Mouse (Mus musculus) v-Abl transformed pro-B cells (cell line): ENCODE data around the gene Mroh3.

Source experiments
- in situ Hi-C, 2 experiments: fragments of 400-800 bp; cut with MboI; formaldehyde crosslinking; loops; one replicate each; pipeline ENCODE4 v1.15.1; 2025; ENCODE audit not compliant: unreplicated experiment in 2 of 2

Gene Mroh3

GRCm38 (mm10) chr1:136212803-136213202 lies at the start of gene Mroh3:
Gene Mroh3 (minus strand): TSS chr1:136212828.
- in situ Hi-C loops = no loop called here

DNA sequence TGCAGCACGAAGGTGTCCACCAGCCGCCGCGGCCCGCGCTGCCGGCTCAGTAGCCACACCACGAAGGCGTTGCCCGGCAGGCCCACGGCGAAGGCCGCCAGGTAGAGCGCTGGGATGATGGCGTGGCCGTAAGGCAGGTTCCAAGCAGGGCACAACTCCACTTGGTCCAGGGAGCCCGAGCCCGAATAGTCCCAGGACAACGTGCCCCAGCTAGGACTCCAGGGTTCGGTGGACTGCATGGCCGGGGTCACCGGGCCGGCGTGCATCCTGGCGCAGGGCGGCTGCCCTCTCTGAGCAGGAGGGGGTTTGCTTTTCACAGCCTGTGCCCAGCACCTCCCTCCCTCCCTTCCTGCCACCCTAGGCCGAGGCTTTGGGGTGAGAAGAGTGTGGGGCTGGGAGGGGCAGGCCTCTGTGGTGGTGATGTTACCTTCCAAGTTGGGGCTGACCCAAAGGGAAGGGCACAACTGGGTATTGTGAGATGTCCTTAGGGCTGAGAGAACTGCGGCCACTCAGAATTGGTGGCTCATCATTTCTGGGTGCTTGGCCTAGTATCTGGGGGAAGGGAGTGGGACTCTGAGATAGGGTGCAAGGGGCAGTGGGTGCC lies 48.1 kb upstream of the Mroh3 start, which contains the start of gene Gpr25:
Gpr25 (minus strand) TSS at position 239 of the 604 bp plus-strand sequence.
- in situ Hi-C loops = no loop called here

DNA sequence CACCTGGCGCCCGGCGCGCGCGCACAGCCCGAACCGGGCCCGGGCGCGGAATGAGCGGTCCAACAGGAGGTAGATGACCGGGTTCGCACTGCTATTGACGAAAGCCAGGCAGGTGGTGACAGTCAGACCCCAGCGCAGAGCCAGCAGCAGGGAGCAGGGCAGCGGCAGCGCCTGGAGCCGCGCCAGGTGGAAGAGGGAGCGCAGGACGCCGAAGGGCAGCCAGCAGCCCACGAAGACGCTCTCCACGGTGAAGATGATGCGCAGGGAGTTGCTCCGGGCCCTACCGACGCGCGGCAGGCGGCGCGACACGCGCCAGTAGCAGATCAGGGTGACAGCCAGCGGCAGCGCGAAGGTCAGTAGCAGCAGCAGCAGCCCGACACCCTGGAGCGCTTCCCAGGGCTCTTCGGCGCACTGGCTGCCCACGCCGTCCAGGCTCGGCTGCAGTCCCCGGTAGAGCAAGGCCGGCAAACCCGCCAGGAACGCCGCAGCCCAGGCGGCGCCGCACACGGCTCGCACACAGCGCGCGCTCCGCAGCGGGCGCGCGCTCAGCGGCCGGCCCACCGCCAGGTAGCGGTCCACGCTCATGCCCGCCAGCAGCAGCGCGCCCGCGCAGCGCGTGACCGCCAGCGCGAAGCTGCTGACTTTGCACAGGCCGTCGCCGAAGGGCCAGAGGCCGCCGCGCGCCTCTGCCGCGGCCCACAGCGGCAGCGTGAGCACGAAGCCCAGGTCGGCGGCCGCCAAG lies 47.4 kb upstream of the Mroh3 start:
- in situ Hi-C loops = no loop called here

GRCm38 (mm10) chr1:136259543-136259892 lies 46.9 kb upstream of the Mroh3 start:
- in situ Hi-C loops = no loop called here

DNA sequence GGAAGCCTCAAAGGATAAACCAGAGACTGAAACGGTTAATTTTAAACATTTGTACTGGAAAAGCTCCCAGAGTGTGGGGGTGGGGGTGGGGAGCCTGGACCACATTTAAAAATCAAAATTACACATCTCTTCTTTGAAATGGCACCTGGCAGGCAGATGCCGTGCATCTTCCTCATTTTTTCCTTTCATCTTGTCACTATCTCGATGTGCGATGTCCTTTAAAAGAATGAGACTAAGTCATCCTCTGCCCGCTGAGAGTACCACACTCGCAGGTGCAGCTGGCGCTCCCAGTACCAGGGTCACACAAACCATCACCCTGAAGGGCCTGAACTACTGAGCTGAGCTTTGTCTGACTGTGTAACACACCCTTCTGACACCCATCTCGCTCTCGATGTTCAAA lies 45.9 kb upstream of the Mroh3 start:
- in situ Hi-C loops = no loop called here

DNA sequence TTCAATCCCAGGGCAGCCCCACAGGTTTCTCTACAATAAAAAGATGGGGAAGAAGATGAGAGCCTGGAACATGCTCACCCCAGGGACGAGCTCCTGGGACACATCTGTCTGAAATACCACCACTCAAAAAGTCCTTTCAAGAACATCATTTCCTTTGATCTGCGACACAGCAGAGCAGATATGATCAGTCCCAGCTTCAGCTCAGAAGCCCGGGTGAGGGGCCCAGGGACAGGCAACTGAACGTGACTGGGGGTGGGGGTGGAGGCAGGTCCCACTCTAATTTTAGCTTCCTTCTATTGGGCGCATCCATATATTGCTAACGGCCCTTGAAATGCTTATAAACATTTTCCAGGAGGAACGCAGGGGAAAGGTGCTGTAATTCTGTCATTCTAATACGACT lies 43.0 kb upstream of the Mroh3 start:
- in situ Hi-C loops = no loop called here

DNA sequence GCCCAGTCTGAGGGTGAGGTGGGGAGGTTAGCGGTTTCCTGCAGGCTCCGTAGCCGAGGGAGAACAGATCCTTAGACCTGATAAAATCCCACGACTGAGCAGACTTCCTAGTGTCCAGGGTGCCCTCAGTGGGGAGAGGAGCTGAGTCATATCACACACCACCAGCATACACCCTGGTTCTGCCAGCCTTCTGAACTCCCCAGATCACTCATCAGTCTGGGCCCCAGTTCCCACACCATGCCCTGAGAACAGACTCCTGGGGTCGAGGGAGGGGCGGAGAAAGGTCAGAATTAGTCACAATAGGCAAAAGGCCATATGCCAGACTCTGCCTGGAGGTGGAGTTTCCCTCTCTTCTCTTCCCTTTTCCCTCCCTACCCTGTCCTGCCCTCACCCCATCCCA lies 42.5 kb upstream of the Mroh3 start:
- in situ Hi-C loops = no loop called here

DNA sequence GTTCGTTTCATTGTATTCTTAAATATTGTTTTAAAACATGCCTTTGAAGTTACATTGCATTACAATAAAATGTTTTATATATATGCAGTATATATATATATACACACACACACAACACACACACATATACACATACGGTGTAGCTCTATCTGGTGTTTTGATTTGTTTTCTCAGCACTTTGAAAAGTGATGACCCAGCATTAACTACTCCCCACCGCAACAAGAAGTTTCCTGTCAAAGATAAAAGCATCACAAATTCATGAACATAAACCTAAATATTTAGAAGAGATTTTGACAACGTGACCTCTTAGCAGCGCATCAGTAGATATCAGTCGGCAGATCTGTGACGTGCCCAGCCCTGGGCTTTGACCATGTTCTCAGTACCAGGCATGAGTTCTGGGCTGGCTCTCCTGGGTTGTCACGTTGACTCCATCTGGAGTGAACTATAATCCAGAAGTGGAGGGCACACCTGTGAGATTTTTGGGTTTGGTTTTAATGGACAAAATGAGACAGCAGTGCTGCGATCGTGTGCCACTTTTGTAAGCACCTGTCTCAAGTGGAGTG lies 42.0 kb upstream of the Mroh3 start:
- in situ Hi-C loops = no loop called here

- in situ Hi-C loops = no loop called here
These were observed 40.8 kb upstream of the Mroh3 start for GRCm38 (mm10) chr1:136253472-136253871.

GRCm38 (mm10) chr1:136249662-136250061 lies 37.0 kb upstream of the Mroh3 start:
- in situ Hi-C loops = no loop called here

DNA sequence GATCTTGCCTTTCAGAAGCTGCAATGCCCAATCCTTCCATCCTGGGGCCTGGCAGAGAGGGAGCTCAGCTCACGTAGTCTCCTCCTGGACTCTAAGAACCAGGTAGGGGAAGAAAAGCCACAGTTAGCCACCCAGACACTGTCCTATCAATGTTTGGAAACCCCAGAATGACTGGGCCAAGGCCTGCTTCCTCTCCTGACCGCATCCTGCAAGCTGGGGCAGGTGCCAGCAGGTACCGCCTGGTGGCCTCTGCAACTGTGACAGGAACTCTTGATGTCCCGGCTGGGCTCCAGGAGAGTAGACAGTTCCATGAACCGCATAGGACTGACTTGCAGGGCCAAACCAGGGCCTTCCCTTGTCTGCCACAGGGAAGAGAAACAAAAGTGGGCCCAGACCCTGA lies 34.8 kb upstream of the Mroh3 start:
- in situ Hi-C loops = no loop called here

- in situ Hi-C loops = no loop called here
These were observed 31.8 kb upstream of the Mroh3 start for GRCm38 (mm10) chr1:136244469-136244868.

- in situ Hi-C loops = no loop called here
These were observed 29.2 kb upstream of the Mroh3 start for GRCm38 (mm10) chr1:136241801-136242200.

DNA sequence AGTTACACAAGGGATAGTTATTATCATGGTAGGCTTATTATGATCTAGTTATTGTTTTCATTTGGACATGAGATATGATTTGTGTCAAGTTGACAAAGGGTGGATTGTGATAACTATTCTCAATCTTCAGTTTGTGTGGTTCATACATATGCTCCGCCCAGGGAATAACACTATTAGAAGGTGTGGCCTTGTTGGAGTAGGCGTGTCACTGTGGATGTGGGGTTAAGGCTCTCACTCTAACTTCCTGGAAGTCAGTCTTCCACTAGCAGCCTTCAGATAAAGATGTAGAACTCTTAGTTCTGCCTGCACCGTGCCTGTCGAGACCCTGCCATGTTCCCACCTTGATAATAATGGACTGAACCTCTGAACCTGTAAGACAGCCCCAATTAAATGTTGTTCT lies 25.9 kb upstream of the Mroh3 start:
- in situ Hi-C loops = no loop called here

DNA sequence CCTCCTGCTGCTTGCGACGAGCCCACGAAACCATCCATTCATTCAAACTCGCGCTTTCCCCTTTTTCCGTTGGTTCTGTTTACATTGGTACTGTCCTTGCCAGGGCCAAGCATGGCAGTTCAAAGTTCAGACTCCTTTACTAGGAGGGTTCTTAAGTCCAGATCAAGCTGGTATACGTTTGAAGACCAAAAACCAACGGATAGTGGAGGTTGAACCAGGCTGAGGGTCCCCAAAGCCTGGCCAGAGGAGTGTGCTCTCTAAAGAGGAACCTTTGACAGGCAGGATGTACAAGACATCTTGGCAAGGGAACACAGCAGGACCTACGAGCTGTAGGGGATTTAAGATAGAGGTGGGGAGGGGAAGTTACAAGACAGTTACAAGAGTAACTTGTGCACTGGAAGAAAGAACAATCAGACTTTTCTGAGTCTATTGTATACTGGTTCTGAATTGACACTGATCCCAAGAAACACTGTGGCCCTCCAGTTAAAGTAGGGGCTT lies 22.0 kb upstream of the Mroh3 start:
- in situ Hi-C loops = no loop called here

- in situ Hi-C loops = no loop called here
These were observed 21.4 kb upstream of the Mroh3 start, which contains the start of gene Inava for GRCm38 (mm10) chr1:136233892-136234594. Gene Inava (minus strand): TSS chr1:136234264.

- in situ Hi-C loops = no loop called here
These were observed 20.6 kb upstream of the Mroh3 start for GRCm38 (mm10) chr1:136232986-136233790.

- in situ Hi-C loops = no loop called here
These were observed 19.8 kb upstream of the Mroh3 start for GRCm38 (mm10) chr1:136232285-136232926.

DNA sequence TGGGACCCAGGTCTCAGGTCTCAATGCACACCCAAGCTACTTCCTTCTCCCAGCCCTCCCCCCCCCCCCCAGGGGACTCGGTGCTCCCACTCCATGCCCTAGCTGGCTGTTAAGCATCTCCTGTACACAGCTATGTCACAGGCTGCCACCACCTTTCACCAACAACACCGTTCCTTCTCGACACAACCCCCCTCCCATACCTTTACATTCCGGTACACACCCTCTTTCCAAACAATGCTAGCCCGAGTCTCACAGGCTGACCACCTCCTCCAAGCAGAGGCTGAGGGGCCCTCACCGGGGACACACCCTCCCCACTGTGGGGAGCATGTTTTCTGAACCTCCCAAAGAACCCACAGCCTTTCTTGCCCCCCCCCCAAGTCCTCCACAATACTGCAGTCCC lies 19.0 kb upstream of the Mroh3 start:
- in situ Hi-C loops = no loop called here

DNA sequence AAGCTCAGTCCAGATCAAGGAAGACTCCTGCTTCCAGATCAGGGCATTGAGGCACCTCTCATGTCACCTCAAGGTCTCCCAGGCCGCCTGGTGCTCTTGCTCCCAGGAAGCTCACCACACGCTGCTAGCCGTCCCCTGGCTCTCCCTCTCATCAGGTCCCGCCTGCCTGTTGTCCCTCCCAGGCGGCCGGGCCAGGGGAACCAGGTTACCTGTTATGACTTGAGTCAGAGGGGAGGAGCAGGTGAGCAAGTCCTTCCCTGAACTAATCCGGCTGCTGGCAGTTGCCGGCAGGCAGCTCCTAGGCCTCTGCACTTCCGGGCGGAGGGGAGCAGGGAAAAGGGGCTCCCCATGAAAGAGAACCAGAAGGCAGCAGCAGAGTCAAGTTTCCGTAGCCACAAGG lies 17.6 kb upstream of the Mroh3 start:
- in situ Hi-C loops = no loop called here
